Mouse (Mus musculus): ENCODE results near the gene Ap1ar.

GRCm38 (mm10) chr3:127805071-127805470 is 32.3 kb downstream of the Ap1ar start:
- TF ChIP-seq POLR2A (IDR thresholded peaks at IDR 0.05; ENCODE audit: low read depth, low read length) (no peak), CTCF (conservative IDR thresholded peaks at IDR 0.05; ENCODE audit: insufficient read depth, insufficient read length, low read depth, low read length) (no peak)
